9 mouse cellular contexts compared by ENCODE assay signal in the genomic region with DNA sequence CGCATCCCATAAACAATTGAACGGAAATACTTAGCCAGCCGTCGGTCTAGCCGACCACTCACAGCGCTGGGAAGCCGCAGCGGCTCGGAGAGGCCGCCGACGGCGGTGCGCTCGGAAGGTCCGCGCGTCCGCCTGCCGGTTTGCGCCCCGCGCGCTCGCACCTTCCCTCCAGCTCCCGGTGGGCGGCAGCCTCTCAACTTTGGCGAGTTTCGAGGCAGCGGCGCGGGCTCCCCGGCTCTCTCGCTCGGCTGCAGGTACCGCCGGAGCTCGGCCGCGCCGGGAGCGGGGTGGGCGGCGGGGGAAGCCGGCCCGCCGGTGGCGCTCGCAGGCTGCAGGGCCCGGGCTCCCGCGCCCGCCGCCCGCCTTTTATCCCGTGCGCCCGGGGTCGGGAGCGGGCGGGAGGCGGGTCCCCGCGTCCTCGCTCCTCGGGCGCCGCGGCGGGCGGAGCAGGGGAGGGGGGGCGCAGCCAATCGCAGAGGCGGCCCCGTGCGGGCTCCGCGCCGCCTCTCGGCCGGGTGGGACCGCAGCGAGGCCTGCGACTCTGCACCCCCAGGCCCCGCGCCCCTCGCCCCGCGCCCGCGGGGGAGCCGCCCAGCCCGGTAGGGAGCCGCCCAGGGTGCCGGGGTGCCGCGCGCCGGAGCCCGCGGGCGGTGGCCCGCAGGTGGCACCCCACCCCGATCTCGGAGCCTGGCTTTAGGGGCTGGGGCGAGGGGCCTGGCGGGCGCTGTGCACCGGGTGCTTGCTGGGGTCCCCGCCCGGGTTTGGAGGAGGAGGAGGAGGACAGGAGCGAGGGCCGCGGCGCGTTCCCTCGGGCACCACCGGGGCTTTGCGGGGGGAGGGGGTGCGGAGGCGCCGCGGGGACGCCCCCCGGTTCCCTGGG. TPM values are rescaled to one million over a fixed set of nuclear protein-coding genes. Genes with fewer than 3 reads are reported as not detected.
DNase-seq lines count a peak whose midpoint lies in the region; ATAC-seq and TF ChIP-seq lines count a peak whose summit lies in the region.
"Had no signal": no experiment of that assay in that cellular context is flagged by ENCODE, and none has a peak within 500 bp of the region (broad histone marks: within the 10 kb centered on the region; RNA-seq: fewer than 3 reads in every experiment).

Gene Pced1b, plus strand, starts transcription at position 197 of the 880 bp plus-strand sequence.
Gene Amigo2, minus strand, starts transcription at position 377 of the 880 bp plus-strand sequence.

- no peaks in the 10 kb centered on the region; the same call in none of the 2 replicates for H3K4me1 ChIP-seq in erythroblast, embryonic 14.5 days (ENCODE audit: control insufficient read depth)
- H3K4me1 ChIP-seq in embryonic facial prominence, embryonic 14.5 days (ENCODE audit: control insufficient read depth, insufficient read depth, low read length), result 0 out of 2 replicates have a peak, but pooled peaks cover 5% of the 10 kb centered on the region
- peaks cover 9% of the 10 kb centered on the region for H3K4me1 ChIP-seq in heart, embryonic 12.5 days (replicated peaks)
- H3K4me1 ChIP-seq in kidney, embryonic 15.5 days, result peaks cover 24% of the 10 kb centered on the region
- peaks cover 25% of the 10 kb centered on the region; the same call in 1 of the 2 replicates for H3K4me1 ChIP-seq in liver, embryonic 13.5 days (replicated peaks)
- no peaks in the 10 kb centered on the region for H3K4me1 ChIP-seq in stomach, postnatal 0 days (replicated peaks; ENCODE audit: control insufficient read depth, insufficient read depth)

- H3K27me3 ChIP-seq in erythroblast, embryonic 14.5 days (ENCODE audit: control insufficient read depth), result peaks cover 69% of the 10 kb centered on the region
- peaks cover 20% of the 10 kb centered on the region for H3K27me3 ChIP-seq in embryonic facial prominence, embryonic 14.5 days (replicated peaks; ENCODE audit: control insufficient read depth, insufficient read depth, low read length)
- peaks cover 23% of the 10 kb centered on the region for H3K27me3 ChIP-seq in heart, embryonic 12.5 days (replicated peaks)
- peaks cover 13% of the 10 kb centered on the region; the same call in 1 of the 2 replicates for H3K27me3 ChIP-seq in kidney, embryonic 15.5 days
- peaks cover 73% of the 10 kb centered on the region for H3K27me3 ChIP-seq in liver, embryonic 13.5 days
- no peaks in the 10 kb centered on the region; the same call in 1 of the 2 replicates for H3K27me3 ChIP-seq in stomach, postnatal 0 days (ENCODE audit: control insufficient read depth, insufficient read depth, low read length)

- peak within 1 kb of the TSS; percentile 79 for H3K4me2 ChIP-seq in embryonic facial prominence, embryonic 14.5 days (ENCODE audit: low read depth, low read length)
- peak within 1 kb of the TSS; percentile 97 for H3K4me2 ChIP-seq in heart, embryonic 12.5 days
- H3K4me2 ChIP-seq in kidney, embryonic 15.5 days, result peak within 1 kb of the TSS; percentile 84
- H3K4me2 ChIP-seq in liver, embryonic 13.5 days, result peak within 1 kb of the TSS; percentile 79
- peak within 1 kb of the TSS; percentile 94 for H3K4me2 ChIP-seq in stomach, postnatal 0 days (replicated peaks; ENCODE audit: low read depth)

- peak; percentile 48 for TF ChIP-seq CTCF in stomach, postnatal 0 days (IDR thresholded peaks at IDR 0.05; ENCODE audit: low read depth)

- peak within 1 kb of the TSS; percentile 72 for H3K27ac ChIP-seq in embryonic facial prominence, embryonic 14.5 days (replicated peaks; ENCODE audit: low read depth, low read length)
- peak within 1 kb of the TSS; percentile 75 for H3K27ac ChIP-seq in heart, embryonic 12.5 days (ENCODE audit: poor library complexity, severe bottlenecking)
- H3K27ac ChIP-seq in kidney, embryonic 15.5 days, result peak within 1 kb of the TSS; percentile 94
- H3K27ac ChIP-seq in liver, embryonic 13.5 days, result peak within 1 kb of the TSS; percentile 50; the same call in 1 of the 2 replicates
- H3K27ac ChIP-seq in stomach, postnatal 0 days (replicated peaks), result peak within 1 kb of the TSS; percentile 90

- peak within 1 kb of the TSS; percentile 89 for H3K9ac ChIP-seq in embryonic facial prominence, embryonic 14.5 days (ENCODE audit: low read depth, low read length)
- H3K9ac ChIP-seq in heart, embryonic 12.5 days, result peak within 1 kb of the TSS; percentile 96
- peak within 1 kb of the TSS; percentile 93 for H3K9ac ChIP-seq in kidney, embryonic 15.5 days
- peak within 1 kb of the TSS; percentile 71 for H3K9ac ChIP-seq in liver, embryonic 13.5 days
- peak within 1 kb of the TSS; percentile 91 for H3K9ac ChIP-seq in stomach, postnatal 0 days (ENCODE audit: low read length)

- WGBS in embryonic facial prominence, embryonic 14.5 days, result under 1% methylated on average over 47 of the region's 125 CpGs
- under 1% methylated on average over 98 of the region's 125 CpGs for WGBS in heart, embryonic 12.5 days
- WGBS in kidney, embryonic 15.5 days, result under 1% methylated on average over 109 of the region's 125 CpGs
- WGBS in liver, embryonic 13.5 days (ENCODE audit: insufficient replicate concordance), result under 1% methylated on average over 107 of the region's 125 CpGs
- under 1% methylated on average over 104 of the region's 125 CpGs for WGBS in stomach, postnatal 0 days

- H3K9me3 ChIP-seq in erythroblast, embryonic 14.5 days (ENCODE audit: control insufficient read depth, low read length), result no peaks in the 10 kb centered on the region; the same call in 1 of the 2 replicates
- H3K9me3 ChIP-seq in embryonic facial prominence, embryonic 14.5 days (ENCODE audit: control insufficient read depth, low read length), result no peaks in the 10 kb centered on the region
- H3K9me3 ChIP-seq in heart, embryonic 12.5 days (replicated peaks), result no peaks in the 10 kb centered on the region; the same call in 1 of the 2 replicates
- no peaks in the 10 kb centered on the region for H3K9me3 ChIP-seq in kidney, embryonic 15.5 days (replicated peaks)
- H3K9me3 ChIP-seq in liver, embryonic 13.5 days (replicated peaks), result no peaks in the 10 kb centered on the region
- H3K9me3 ChIP-seq in stomach, postnatal 0 days (ENCODE audit: control insufficient read depth, low read length), result no peaks in the 10 kb centered on the region

- ATAC-seq in erythroblast, adult 5-6 weeks (replicated peaks; ENCODE audit: low FRiP score, poor library complexity, severe bottlenecking), result no peak
- ATAC-seq in embryonic facial prominence, embryonic 14.5 days (ENCODE audit: low read depth), result peak; percentile 93
- peak; percentile 80 for ATAC-seq in heart, embryonic 12.5 days (ENCODE audit: insufficient number of reproducible peaks, low FRiP score)
- peak; percentile 90 for ATAC-seq in kidney, embryonic 15.5 days (replicated peaks; ENCODE audit: low FRiP score)
- ATAC-seq in liver, embryonic 13.5 days (ENCODE audit: low read depth), result peak; percentile 62
- peak; percentile 83 for ATAC-seq in stomach, postnatal 0 days (ENCODE audit: low FRiP score, low TSS enrichment)

- no peak for TF ChIP-seq EP300 in stomach, postnatal 0 days (optimal IDR thresholded peaks at IDR 0.05)

- H3K36me3 ChIP-seq in erythroblast, embryonic 14.5 days (ENCODE audit: control insufficient read depth), result no peaks in the 10 kb centered on the region
- H3K36me3 ChIP-seq in embryonic facial prominence, embryonic 14.5 days (ENCODE audit: control insufficient read depth, insufficient read depth, low read length), result no peaks in the 10 kb centered on the region
- H3K36me3 ChIP-seq in heart, embryonic 12.5 days, result no peaks in the 10 kb centered on the region
- H3K36me3 ChIP-seq in kidney, embryonic 15.5 days, result peaks cover 8% of the 10 kb centered on the region; the same call in 1 of the 2 replicates
- no peaks in the 10 kb centered on the region for H3K36me3 ChIP-seq in liver, embryonic 13.5 days
- no peaks in the 10 kb centered on the region for H3K36me3 ChIP-seq in stomach, postnatal 0 days (ENCODE audit: control insufficient read depth, insufficient read depth, low read length)

- peak within 1 kb of the TSS; percentile 50 for H3K4me3 ChIP-seq in erythroblast, embryonic 14.5 days (replicated peaks)
- peak within 1 kb of the TSS; percentile 77 for H3K4me3 ChIP-seq in embryonic facial prominence, embryonic 14.5 days (ENCODE audit: low read depth, low read length)
- peak within 1 kb of the TSS; percentile 93 for H3K4me3 ChIP-seq in heart, embryonic 12.5 days
- H3K4me3 ChIP-seq in kidney, embryonic 15.5 days (replicated peaks), result peak within 1 kb of the TSS; percentile 87
- peak within 1 kb of the TSS; percentile 67 for H3K4me3 ChIP-seq in liver, embryonic 13.5 days (replicated peaks)
- peak within 1 kb of the TSS; percentile 81 for H3K4me3 ChIP-seq in stomach, postnatal 0 days (ENCODE audit: low read depth, low read length)

- DNase-seq in embryonic facial prominence, embryonic 14.5 days (ENCODE audit: low spot score), result peak; percentile 75
- DNase-seq in liver, embryonic 13.5 days, result no peak
- peak; percentile 79 for DNase-seq in neural tube, embryonic 10.5 days (ENCODE audit: extremely low spot score, low spot score)
- DNase-seq in stomach, postnatal 0 days (ENCODE audit: low spot score), result peak; percentile 71

RNA-seq across cellular contexts. Expression of gene Pced1b, which starts in this region (rescaled TPM):
- 1.0 and 1.2 TPM in 2 replicates for polyA plus RNA-seq in erythroblast, embryonic 14.5 days (2012)
- 11.3 and 19.4 TPM in 2 replicates for total RNA-seq in erythroblast, adult 5-6 weeks (2015; ENCODE audit: low replicate concordance)
- total RNA-seq in erythroblast, adult 5-6 weeks (2017; ENCODE audit: low replicate concordance), result 6.0 and 17.7 TPM in 2 replicates
- polyA plus RNA-seq in embryonic facial prominence, embryonic 14.5 days (2014; fragmentation: Nextera tagmentation; extraction: Ambion mirVana), result 3.6 and 4.3 TPM in 2 replicates
- polyA plus RNA-seq in heart, embryonic 12.5 days (2016; fragmentation: Nextera tagmentation; extraction: Ambion mirVana), result 2.4 and 3.1 TPM in 2 replicates
- 5.5 and 5.8 TPM in 2 replicates for polyA plus RNA-seq in kidney, embryonic 15.5 days (2015; fragmentation: Nextera tagmentation; extraction: Ambion mirVana)
- polyA plus RNA-seq in liver, embryonic 13.5 days (2015; fragmentation: Nextera tagmentation; extraction: Ambion mirVana), result 4.6 and 5.8 TPM in 2 replicates
- polyA plus RNA-seq in stomach, postnatal 0 days (2015; fragmentation: Nextera tagmentation; extraction: Ambion mirVana), result 1.6 and 1.8 TPM in 2 replicates

RNA-seq across cellular contexts. Expression of gene Amigo2, which starts in this region (rescaled TPM):
- not detected in 2 replicates for polyA plus RNA-seq in erythroblast, embryonic 14.5 days (2012)
- 0.42 TPM in 1 of 2 replicates, not detected in the other for total RNA-seq in erythroblast, adult 5-6 weeks (2015; ENCODE audit: low replicate concordance)
- 0.42 and 0.85 TPM in 2 replicates for total RNA-seq in erythroblast, adult 5-6 weeks (2017; ENCODE audit: low replicate concordance)
- 4.6 and 5.6 TPM in 2 replicates for polyA plus RNA-seq in embryonic facial prominence, embryonic 14.5 days (2014; fragmentation: Nextera tagmentation; extraction: Ambion mirVana)
- 3.5 and 3.7 TPM in 2 replicates for polyA plus RNA-seq in heart, embryonic 12.5 days (2016; fragmentation: Nextera tagmentation; extraction: Ambion mirVana)
- polyA plus RNA-seq in kidney, embryonic 15.5 days (2015; fragmentation: Nextera tagmentation; extraction: Ambion mirVana), result 11.9 TPM in 2 replicates
- polyA plus RNA-seq in liver, embryonic 13.5 days (2015; fragmentation: Nextera tagmentation; extraction: Ambion mirVana), result 0.74 and 1.0 TPM in 2 replicates
- polyA plus RNA-seq in stomach, postnatal 0 days (2015; fragmentation: Nextera tagmentation; extraction: Ambion mirVana), result 2.6 and 2.9 TPM in 2 replicates
- total RNA-seq: MEL had no signal
